ENCODE assay signal across 8 mouse cellular contexts in genomic region chr10:80658841-80659202, GRCm38 (mm10). TPM values are rescaled to one million over a fixed set of nuclear protein-coding genes. Genes with fewer than 3 reads are reported as not detected.
DNase-seq lines count a peak whose midpoint lies in the region; ATAC-seq lines count a peak whose summit lies in the region.

No protein-coding gene starts in this region.

- WGBS in neural tube, embryonic 13.5 days = 62% methylated on average over 4 of the region's 4 CpGs
- 69% methylated on average over 4 of the region's 4 CpGs for WGBS in liver, embryonic 11.5 days

- H3K4me1 ChIP-seq in neural tube, embryonic 13.5 days (replicated peaks) = peaks cover 39% of the 10 kb centered on the region
- H3K4me1 ChIP-seq in liver, embryonic 11.5 days (replicated peaks; ENCODE audit: control insufficient read depth, insufficient read depth, low read length) = peaks cover 34% of the 10 kb centered on the region

- H3K36me3 ChIP-seq in neural tube, embryonic 13.5 days = no peaks in the 10 kb centered on the region
- H3K36me3 ChIP-seq in liver, embryonic 11.5 days (ENCODE audit: control insufficient read depth, insufficient read depth, low read length) = no peaks in the 10 kb centered on the region

- H3K9ac ChIP-seq in neural tube, embryonic 13.5 days = no peak overlapping the region
- H3K9ac ChIP-seq in liver, embryonic 11.5 days (ENCODE audit: low read depth, low read length) = peak overlapping the region; percentile 52; the same call in 1 of the 2 replicates

- 0 out of 2 replicates have a peak overlapping the region, but pooled peaks have one; percentile 25 for H3K4me2 ChIP-seq in neural tube, embryonic 13.5 days
- H3K4me2 ChIP-seq in liver, embryonic 11.5 days = peak overlapping the region; percentile 55

- no peaks in the 10 kb centered on the region for H3K9me3 ChIP-seq in neural tube, embryonic 13.5 days
- no peaks in the 10 kb centered on the region for H3K9me3 ChIP-seq in liver, embryonic 11.5 days (ENCODE audit: control insufficient read depth, low read length)

- H3K27me3 ChIP-seq in neural tube, embryonic 13.5 days = no peaks in the 10 kb centered on the region
- H3K27me3 ChIP-seq in liver, embryonic 11.5 days (replicated peaks; ENCODE audit: control insufficient read depth, insufficient read depth, low read length) = no peaks in the 10 kb centered on the region

- intact Hi-C loops in gastrocnemius, postnatal 36 days (cut with DNase I) = loop anchor here (2.0 kb wide), 1 partner anchor 26 kb away; no protein-coding TSS in a partner anchor

- no peak overlapping the region for H3K27ac ChIP-seq in neural tube, embryonic 13.5 days (replicated peaks)
- peak overlapping the region; percentile 32; the same call in 1 of the 2 replicates for H3K27ac ChIP-seq in liver, embryonic 11.5 days (ENCODE audit: low read depth, low read length)

- peak; percentile 47 for DNase-seq in gastrocnemius, adult 18-20 months (ENCODE audit: low spot score)
- no peak for DNase-seq in gastrocnemius, postnatal 36 days
- DNase-seq in neural tube, embryonic 10.5 days (ENCODE audit: extremely low spot score, low spot score) = no peak
- no peak for DNase-seq in liver, embryonic 11.5 days (ENCODE audit: low spot score)
- DNase-seq in thymus, postnatal 36 days = peak; percentile 53 to 60
- no peak for DNase-seq in gastrocnemius, postnatal 10 days
- no peak for DNase-seq in left cerebral cortex, adult 8-10 months (ENCODE audit: low spot score in 2 of 2)

- H3K4me3 ChIP-seq in neural tube, embryonic 13.5 days = no peak overlapping the region
- peak overlapping the region; percentile 26; the same call in 1 of the 2 replicates for H3K4me3 ChIP-seq in liver, embryonic 11.5 days (ENCODE audit: low read depth, low read length)

- no peak for ATAC-seq in neural tube, embryonic 13.5 days (ENCODE audit: low read depth)
- ATAC-seq in liver, embryonic 11.5 days (replicated peaks; ENCODE audit: low FRiP score) = peak; percentile 44; the same call in 1 of the 2 replicates

RNA-seq across cellular contexts. Expression of gene Btbd2, which starts 2.0 kb away (rescaled TPM):
- 10 to 100 TPM; 38.5 to 40.0 TPM for total RNA-seq in gastrocnemius, adult 18-20 months (2021)
- 10 to 100 TPM; 32.1 to 33.5 TPM for total RNA-seq in gastrocnemius, postnatal 36 days (2021)
- 93.9 and 100.0 TPM in 2 replicates for polyA plus RNA-seq in neural tube, embryonic 13.5 days (2015; fragmentation: Nextera tagmentation; extraction: Ambion mirVana)
- polyA plus RNA-seq in liver, embryonic 11.5 days (2014; fragmentation: Nextera tagmentation; extraction: Ambion mirVana) = 38.0 and 38.4 TPM in 2 replicates
- total RNA-seq in gastrocnemius, postnatal 10 days (2021) = 10 to 100 TPM; 39.9 to 40.3 TPM
- total RNA-seq in left cerebral cortex, adult 8-10 months (2022) = 10 to 100 TPM; 88.6 to 97.6 (median 94.5) TPM

RNA-seq across cellular contexts. Expression of gene Mknk2, which starts 19.1 kb away (rescaled TPM):
- total RNA-seq in gastrocnemius, adult 18-20 months (2021) = 100 to 1,000 TPM; 244 to 292 TPM
- 100 to 1,000 TPM; 216 to 227 TPM for total RNA-seq in gastrocnemius, postnatal 36 days (2021)
- 61.4 and 63.4 TPM in 2 replicates for polyA plus RNA-seq in neural tube, embryonic 13.5 days (2015; fragmentation: Nextera tagmentation; extraction: Ambion mirVana)
- 124 and 128 TPM in 2 replicates for polyA plus RNA-seq in liver, embryonic 11.5 days (2014; fragmentation: Nextera tagmentation; extraction: Ambion mirVana)
- 100 to 1,000 TPM; 142 to 160 TPM for total RNA-seq in gastrocnemius, postnatal 10 days (2021)
- total RNA-seq in left cerebral cortex, adult 8-10 months (2022) = 10 to 100 TPM; 36.0 to 47.0 (median 40.9) TPM

RNA-seq across cellular contexts. Expression of gene Csnk1g2, which starts 36.2 kb away (rescaled TPM):
- total RNA-seq in gastrocnemius, adult 18-20 months (2021) = 100 to 1,000 TPM in 1 of 2 experiments, 10 to 100 TPM in 1; 97.2 to 128 TPM
- total RNA-seq in gastrocnemius, postnatal 36 days (2021) = 10 to 100 TPM; 84.0 to 90.0 TPM
- polyA plus RNA-seq in neural tube, embryonic 13.5 days (2015; fragmentation: Nextera tagmentation; extraction: Ambion mirVana) = 98.0 and 110 TPM in 2 replicates
- 92.3 and 96.1 TPM in 2 replicates for polyA plus RNA-seq in liver, embryonic 11.5 days (2014; fragmentation: Nextera tagmentation; extraction: Ambion mirVana)
- 100 to 1,000 TPM; 121 to 141 TPM for total RNA-seq in gastrocnemius, postnatal 10 days (2021)
- 100 to 1,000 TPM; 214 to 250 (median 240) TPM for total RNA-seq in left cerebral cortex, adult 8-10 months (2022)

RNA-seq across cellular contexts. Expression of gene Mob3a, which starts 43.0 kb away (rescaled TPM):
- total RNA-seq in gastrocnemius, adult 18-20 months (2021) = 1 to 10 TPM; 2.3 to 4.1 TPM
- total RNA-seq in gastrocnemius, postnatal 36 days (2021) = 1 to 10 TPM; 3.4 to 3.6 TPM
- 46.4 and 55.1 TPM in 2 replicates for polyA plus RNA-seq in neural tube, embryonic 13.5 days (2015; fragmentation: Nextera tagmentation; extraction: Ambion mirVana)
- 56.7 and 57.3 TPM in 2 replicates for polyA plus RNA-seq in liver, embryonic 11.5 days (2014; fragmentation: Nextera tagmentation; extraction: Ambion mirVana)
- 10 to 100 TPM in 1 of 2 experiments, 1 to 10 TPM in 1; 8.6 to 13.1 TPM for total RNA-seq in gastrocnemius, postnatal 10 days (2021)
- 10 to 100 TPM; 12.0 to 17.6 (median 14.8) TPM for total RNA-seq in left cerebral cortex, adult 8-10 months (2022)

RNA-seq across cellular contexts. Expression of gene Izumo4, which starts 43.2 kb away (rescaled TPM):
- 1 to 10 TPM in 1 of 2 experiments, under 1 TPM in 1; 0.91 to 1.9 TPM for total RNA-seq in gastrocnemius, adult 18-20 months (2021)
- total RNA-seq in gastrocnemius, postnatal 36 days (2021) = 1 to 10 TPM; 1.2 to 2.7 TPM
- 37.2 and 39.1 TPM in 2 replicates for polyA plus RNA-seq in neural tube, embryonic 13.5 days (2015; fragmentation: Nextera tagmentation; extraction: Ambion mirVana)
- 5.7 and 6.8 TPM in 2 replicates for polyA plus RNA-seq in liver, embryonic 11.5 days (2014; fragmentation: Nextera tagmentation; extraction: Ambion mirVana)
- total RNA-seq in gastrocnemius, postnatal 10 days (2021) = 1 to 10 TPM; 4.3 to 6.1 TPM
- total RNA-seq in left cerebral cortex, adult 8-10 months (2022) = 10 to 100 TPM; 44.2 to 67.8 (median 57.0) TPM

Comparison
In these comparisons a context has a peak if more than half of its experiments do, and no peak if none do; other contexts are left out.
1. DNase-seq: peak in gastrocnemius, adult 18-20 months (single experiment) and thymus, postnatal 36 days (2 of 2); none in gastrocnemius, postnatal 36 days (0 of 2), neural tube, embryonic 10.5 days (single experiment), liver, embryonic 11.5 days (single experiment), gastrocnemius, postnatal 10 days (single experiment) and left cerebral cortex, adult 8-10 months (0 of 2).